Mouse (Mus musculus) bone marrow macrophage, adult 2 months (primary cell): ENCODE data around the gene Kcnq5. TPM values are rescaled to one million over a fixed set of nuclear protein-coding genes. Genes with fewer than 3 reads are reported as not detected.
"Not testable (repeated sequence)": the region's sequence is repeated elsewhere in the genome, so short reads cannot be mapped to it uniquely, and the experiment has no call there.

ENCODE experiments used
- H3K27ac ChIP-seq: 2 replicates; pipeline ENCODE4 v1.5.1; 2012; ENCODE audit warnings: low read depth, low read length; ENCODE audit not compliant: insufficient read depth
- H3K4me1 ChIP-seq: 2 replicates; pipeline ENCODE4 v1.6.1; 2012; ENCODE audit warnings: low read length; ENCODE audit not compliant: control insufficient read depth, insufficient read depth
- H3K4me3 ChIP-seq: 2 replicates; pipeline ENCODE4 v1.5.1; 2012; ENCODE audit warnings: mild to moderate bottlenecking, low read length, moderate library complexity; ENCODE audit not compliant: insufficient read depth
- CTCF ChIP-seq: IDR thresholded peaks from 2 replicates; pipeline ENCODE4 v1.5.1; 2012; ENCODE audit warnings: low read depth, mild to moderate bottlenecking, low read length, moderate library complexity
- POLR2A ChIP-seq: IDR thresholded peaks from 2 replicates; pipeline ENCODE4 v1.6.1; 2012; ENCODE audit warnings: mild to moderate bottlenecking, low read depth, low read length, borderline replicate concordance
- polyA plus RNA-seq: library from polyadenylated mRNA; stranded (reverse); fragments of >200 nt; gene quantifications from 2 replicates; pipeline ENCODE4 v1.2.4, GENCODE M21; 2012; ENCODE audit not compliant: missing spikeins, insufficient read depth, insufficient read length

Kcnq5 gene
- polyA plus RNA-seq, 1 experiment: not detected

DNA sequence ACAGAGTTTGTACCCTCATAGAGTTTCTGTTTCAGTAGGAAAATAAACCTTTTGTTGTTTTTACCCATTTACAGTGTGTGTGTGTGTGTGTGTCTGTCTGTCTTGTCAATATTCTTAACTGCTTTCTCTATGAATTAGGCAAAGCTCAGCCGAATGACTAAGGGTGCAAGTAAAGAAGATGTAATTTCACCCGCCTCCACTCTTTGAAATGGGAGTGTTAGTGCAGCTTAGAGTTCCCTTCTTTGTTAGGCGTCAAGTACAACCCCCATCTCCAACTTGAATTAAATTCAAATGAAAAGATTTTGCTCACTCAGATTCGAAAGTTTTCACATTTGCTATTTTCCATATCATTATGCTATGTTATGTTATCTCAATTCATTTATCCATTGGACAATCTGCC, 361.1 kb downstream of the Kcnq5 start:
- no peak overlapping the region for H3K4me3 ChIP-seq
- H3K4me1 ChIP-seq: no peaks in the 10 kb centered on the region
- H3K27ac ChIP-seq: no peak overlapping the region
- no peak for TF ChIP-seq POLR2A
- TF ChIP-seq CTCF: no peak

DNA sequence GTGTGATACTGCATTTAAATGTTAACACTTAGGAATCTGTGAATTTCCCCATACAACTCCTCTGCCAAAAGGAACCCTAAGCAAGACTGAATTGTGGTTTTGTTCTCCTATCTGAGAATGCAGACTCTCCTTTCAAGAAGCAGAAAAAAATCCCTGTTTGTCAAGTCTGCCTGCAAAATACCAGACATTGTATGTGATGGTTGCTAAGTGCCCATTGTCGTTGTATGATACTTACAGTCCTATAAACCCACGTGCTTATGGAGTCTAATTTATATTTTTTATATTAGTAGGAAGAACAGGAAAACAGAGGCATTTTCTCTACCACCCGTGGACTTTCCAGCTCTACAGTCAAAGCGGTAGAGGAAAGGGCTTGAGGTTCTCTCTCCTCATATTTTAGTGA, 367.9 kb downstream of the Kcnq5 start:
- TF ChIP-seq CTCF: no peak
- no peak for TF ChIP-seq POLR2A
- no peak overlapping the region for H3K4me3 ChIP-seq
- no peak overlapping the region for H3K27ac ChIP-seq
- no peaks in the 10 kb centered on the region for H3K4me1 ChIP-seq

- not testable (repeated sequence) for H3K27ac ChIP-seq, H3K4me3 ChIP-seq, H3K4me1 ChIP-seq
Observed at GRCm38 (mm10) chr1:21567397-21567796, 394.3 kb downstream of the Kcnq5 start.

GRCm38 (mm10) chr1:21554630-21555029, 407.1 kb downstream of the Kcnq5 start:
- Histone ChIP-seq H3K4me3 (no peak overlapping the region; the same call in 1 of the 2 replicates), H3K27ac (no peak overlapping the region), H3K4me1 (peaks cover 13% of the 10 kb centered on the region)
- no peak for TF ChIP-seq CTCF
- no peak for TF ChIP-seq POLR2A

- Histone ChIP-seq H3K4me1 (peaks cover 10% of the 10 kb centered on the region), H3K4me3 (no peak overlapping the region), H3K27ac (no peak overlapping the region)
- TF ChIP-seq POLR2A (no peak), CTCF (no peak)
Observed at GRCm38 (mm10) chr1:21552715-21553114, 409.0 kb downstream of the Kcnq5 start.

GRCm38 (mm10) chr1:21543909-21544308, 417.8 kb downstream of the Kcnq5 start:
- Histone ChIP-seq H3K4me1 (no peaks in the 10 kb centered on the region), H3K27ac (no peak overlapping the region), H3K4me3 (no peak overlapping the region)
- TF ChIP-seq CTCF (no peak), POLR2A (no peak)

GRCm38 (mm10) chr1:21539486-21539885, 422.3 kb downstream of the Kcnq5 start:
- no peaks in the 10 kb centered on the region for H3K4me1 ChIP-seq
- no peak overlapping the region for H3K27ac ChIP-seq
- TF ChIP-seq POLR2A: no peak
- no peak for TF ChIP-seq CTCF
- H3K4me3 ChIP-seq: no peak overlapping the region

- Histone ChIP-seq H3K4me1 (peaks cover 7% of the 10 kb centered on the region; the same call in 1 of the 2 replicates), H3K4me3 (no peak overlapping the region), H3K27ac (no peak overlapping the region)
- no peak for TF ChIP-seq POLR2A
- no peak for TF ChIP-seq CTCF
Observed at GRCm38 (mm10) chr1:21530823-21531222, 430.9 kb downstream of the Kcnq5 start.

DNA sequence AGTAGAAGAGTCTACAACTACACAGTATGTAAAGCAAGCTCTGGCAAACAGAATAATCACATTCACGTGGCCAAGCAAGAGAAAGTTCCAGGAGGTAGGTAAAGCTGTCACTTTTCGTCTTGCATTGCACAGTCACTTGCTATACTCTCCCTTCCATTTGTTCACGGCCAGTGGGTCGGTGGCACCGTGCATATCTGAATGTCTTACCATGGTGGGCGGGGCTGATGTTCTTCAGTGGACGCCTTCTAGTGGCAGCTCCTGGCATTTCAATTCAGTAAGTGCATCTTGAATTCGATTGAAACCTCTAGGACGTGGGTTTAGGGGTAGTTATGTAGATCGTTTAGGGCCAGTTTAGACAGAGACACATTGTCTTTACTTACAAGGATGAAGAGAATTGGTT, 439.7 kb downstream of the Kcnq5 start:
- TF ChIP-seq POLR2A (no peak), CTCF (no peak)
- Histone ChIP-seq H3K27ac (no peak overlapping the region), H3K4me3 (no peak overlapping the region), H3K4me1 (no peaks in the 10 kb centered on the region)

DNA sequence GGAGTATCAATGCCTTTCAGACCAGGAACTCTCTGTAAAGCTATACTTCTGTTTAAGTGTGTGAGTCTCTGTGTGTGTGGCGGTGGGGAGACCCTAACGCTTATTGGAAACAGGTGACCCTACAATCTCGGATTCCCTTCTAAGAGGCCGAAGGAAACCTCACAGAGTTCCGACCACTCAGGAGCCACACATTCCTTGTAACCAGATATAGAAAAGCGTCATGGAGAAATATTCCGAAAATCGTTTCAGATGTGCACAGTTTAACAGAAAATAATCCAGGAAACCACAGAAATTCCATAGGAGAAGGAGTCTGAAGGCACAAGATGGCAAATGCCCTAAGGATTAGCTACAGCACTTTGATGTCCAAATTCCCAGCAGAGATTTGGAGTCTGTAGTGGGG, 440.3 kb downstream of the Kcnq5 start:
- no peaks in the 10 kb centered on the region for H3K4me1 ChIP-seq
- H3K27ac ChIP-seq: no peak overlapping the region
- TF ChIP-seq CTCF: no peak
- no peak for TF ChIP-seq POLR2A
- no peak overlapping the region for H3K4me3 ChIP-seq

- TF ChIP-seq CTCF (no peak), POLR2A (no peak)
- H3K27ac ChIP-seq: no peak overlapping the region
- H3K4me3 ChIP-seq: no peak overlapping the region
- H3K4me1 ChIP-seq: no peaks in the 10 kb centered on the region
Observed at GRCm38 (mm10) chr1:21520116-21520645, 441.6 kb downstream of the Kcnq5 start.

GRCm38 (mm10) chr1:21506665-21507064, 455.1 kb downstream of the Kcnq5 start:
- Histone ChIP-seq H3K27ac (no peak overlapping the region), H3K4me3 (no peak overlapping the region)
- TF ChIP-seq CTCF (no peak), POLR2A (no peak)

More at GRCm38 (mm10) chr1:21506665-21507064, 455.1 kb downstream of the Kcnq5 start:
- H3K4me1 ChIP-seq: no peaks in the 10 kb centered on the region
